19 mouse cellular contexts compared by ENCODE assay signal in genomic region chr13:8347147-8347546, GRCm38 (mm10).
DNase-seq lines count a peak whose midpoint lies in the region; ATAC-seq and TF ChIP-seq lines count a peak whose summit lies in the region.
"Had no signal": no experiment of that assay in that cellular context is flagged by ENCODE, and none has a peak within 500 bp of the region (broad histone marks: within the 10 kb centered on the region; RNA-seq: fewer than 3 reads in every experiment).

No protein-coding gene starts in this region.

- ATAC-seq in cerebellum, adult (ENCODE audit: insufficient number of reproducible peaks, low FRiP score, low TSS enrichment): no peak
- no peak for ATAC-seq in midbrain, postnatal 0 days (ENCODE audit: low FRiP score)
- no peak for ATAC-seq in midbrain, embryonic 13.5 days
- ATAC-seq: forebrain, embryonic 14.5 days; inflammation-experienced regulatory T-cells, adult 6 months had no signal

- no peaks in the 10 kb centered on the region for H3K36me3 ChIP-seq in midbrain, postnatal 0 days (ENCODE audit: insufficient read depth, low read length)
- no peaks in the 10 kb centered on the region for H3K36me3 ChIP-seq in midbrain, embryonic 13.5 days
- H3K36me3 ChIP-seq: embryonic facial prominence, embryonic 15.5 days; forebrain, embryonic 10.5 days; heart, embryonic 12.5 days had no signal

- H3K4me3 ChIP-seq in midbrain, postnatal 0 days (ENCODE audit: low read depth, low read length): no peak overlapping the region
- H3K4me3 ChIP-seq in midbrain, embryonic 13.5 days (replicated peaks): no peak overlapping the region
- H3K4me3 ChIP-seq: embryonic facial prominence, embryonic 15.5 days; erythroblast, embryonic 14.5 days; forebrain, embryonic 10.5 days; gastrocnemius, adult 2 months; heart, embryonic 12.5 days had no signal

- peak; percentile 14 to 39 for DNase-seq in cerebellum, postnatal 14 days
- peak; percentile 21 for DNase-seq in layer of hippocampus, adult 11-12 months (ENCODE audit: low spot score)
- DNase-seq in layer of hippocampus, postnatal 36 days: no peak
- DNase-seq in midbrain, postnatal 0 days (ENCODE audit: low spot score): peak; percentile 44
- DNase-seq in adrenal gland, postnatal 36 days: no peak
- DNase-seq: adrenal gland, postnatal 10 days; cerebellum, adult 11 months; cerebellum, adult 8-10 months; cerebellum, postnatal 36 days; gastrocnemius, adult 2 months; gastrocnemius, postnatal 25 days had no signal

- no peak for TF ChIP-seq CTCF in midbrain, postnatal 0 days (IDR thresholded peaks at IDR 0.05)

- 77% methylated on average over 7 of the region's 7 CpGs for WGBS in midbrain, postnatal 0 days
- 85% methylated on average over 7 of the region's 7 CpGs for whole genome bisulfite sequencing in midbrain, embryonic 13.5 days

- H3K27ac ChIP-seq in midbrain, postnatal 0 days (ENCODE audit: low read depth, low read length): no peak overlapping the region
- H3K27ac ChIP-seq in midbrain, embryonic 13.5 days: no peak overlapping the region
- H3K27ac ChIP-seq: embryonic facial prominence, embryonic 15.5 days; forebrain, embryonic 10.5 days; gastrocnemius, adult 2 months had no signal

- H3K4me1 ChIP-seq in midbrain, postnatal 0 days (ENCODE audit: insufficient read depth, low read length): no peaks in the 10 kb centered on the region
- no peaks in the 10 kb centered on the region for H3K4me1 ChIP-seq in midbrain, embryonic 13.5 days (replicated peaks)
- H3K4me1 ChIP-seq: embryonic facial prominence, embryonic 15.5 days; forebrain, embryonic 10.5 days; heart, embryonic 12.5 days had no signal

- no peaks in the 10 kb centered on the region for H3K27me3 ChIP-seq in midbrain, postnatal 0 days (ENCODE audit: insufficient read depth, low read length)
- H3K27me3 ChIP-seq in midbrain, embryonic 13.5 days: no peaks in the 10 kb centered on the region
- H3K27me3 ChIP-seq: embryonic facial prominence, embryonic 15.5 days; heart, embryonic 12.5 days had no signal

- H3K9ac ChIP-seq in midbrain, postnatal 0 days (replicated peaks; ENCODE audit: low read length, poor library complexity, severe bottlenecking): no peak overlapping the region
- no peak overlapping the region for H3K9ac ChIP-seq in midbrain, embryonic 13.5 days (replicated peaks)
- H3K9ac ChIP-seq: embryonic facial prominence, embryonic 15.5 days; heart, embryonic 12.5 days had no signal

- no peaks in the 10 kb centered on the region for H3K9me3 ChIP-seq in midbrain, postnatal 0 days (ENCODE audit: low read length)
- no peaks in the 10 kb centered on the region for H3K9me3 ChIP-seq in midbrain, embryonic 13.5 days
- H3K9me3 ChIP-seq: embryonic facial prominence, embryonic 15.5 days; forebrain, embryonic 10.5 days had no signal

- no peak overlapping the region for H3K4me2 ChIP-seq in midbrain, postnatal 0 days (ENCODE audit: low read depth, low read length, poor library complexity, severe bottlenecking)
- no peak overlapping the region for H3K4me2 ChIP-seq in midbrain, embryonic 13.5 days (replicated peaks)
- H3K4me2 ChIP-seq: embryonic facial prominence, embryonic 15.5 days; heart, embryonic 12.5 days had no signal

Comparison
In these comparisons a context has a peak if more than half of its experiments do, and no peak if none do; other contexts are left out.
1. DNase-seq: peak in cerebellum, postnatal 14 days (2 of 2), layer of hippocampus, adult 11-12 months (single experiment) and midbrain, postnatal 0 days (single experiment); none in layer of hippocampus, postnatal 36 days (0 of 2) and adrenal gland, postnatal 36 days (0 of 2).